8 mouse cellular contexts compared by ENCODE assay signal in genomic region chr11:30954279-30954725, GRCm38 (mm10). TPM values are rescaled to one million over a fixed set of nuclear protein-coding genes. Genes with fewer than 3 reads are reported as not detected.
DNase-seq lines count a peak whose midpoint lies in the region; ATAC-seq and TF ChIP-seq lines count a peak whose summit lies in the region.

Erlec1 (minus strand) TSS chr11:30954335.

- peak within 1 kb of the TSS; percentile 85 for H3K27ac ChIP-seq in embryonic facial prominence, embryonic 13.5 days
- peak within 1 kb of the TSS; percentile 49 for H3K27ac ChIP-seq in kidney, adult 2 months (ENCODE audit: insufficient read depth, low read depth, low read length)
- peak within 1 kb of the TSS; percentile 83 for H3K27ac ChIP-seq in limb, embryonic 12.5 days
- H3K27ac ChIP-seq in midbrain, embryonic 15.5 days = peak within 1 kb of the TSS; percentile 86
- H3K27ac ChIP-seq in spleen, adult 2 months (ENCODE audit: insufficient read depth, low read length) = peak within 1 kb of the TSS; percentile 89

- no peak for TF ChIP-seq CTCF in kidney, adult 2 months (conservative IDR thresholded peaks at IDR 0.05; ENCODE audit: insufficient read depth, insufficient read length, low read depth, low read length)
- TF ChIP-seq CTCF in spleen, adult 2 months (IDR thresholded peaks at IDR 0.05; ENCODE audit: extremely low read depth, insufficient read depth, insufficient read length, insufficient replicate concordance) = no peak; the same call in 1 of the 2 replicates

- peak; percentile 13 for TF ChIP-seq POLR2A in kidney, adult 2 months (IDR thresholded peaks at IDR 0.05; ENCODE audit: low read depth, low read length)
- TF ChIP-seq POLR2A in spleen, adult 2 months (IDR thresholded peaks at IDR 0.05; ENCODE audit: low read depth, low read length) = peak; percentile 29

- under 1% methylated on average over 40 of the region's 40 CpGs for WGBS in embryonic facial prominence, embryonic 13.5 days
- under 1% methylated on average over 40 of the region's 40 CpGs for WGBS in kidney, adult 2 months
- WGBS in limb, embryonic 12.5 days = 1% methylated on average over 40 of the region's 40 CpGs
- under 1% methylated on average over 40 of the region's 40 CpGs for WGBS in midbrain, embryonic 15.5 days
- under 1% methylated on average over 40 of the region's 40 CpGs for WGBS in spleen, adult 2 months

- H3K9ac ChIP-seq in embryonic facial prominence, embryonic 13.5 days = peak within 1 kb of the TSS; percentile 90
- peak within 1 kb of the TSS; percentile 88 for H3K9ac ChIP-seq in limb, embryonic 12.5 days (replicated peaks)
- H3K9ac ChIP-seq in midbrain, embryonic 15.5 days = peak within 1 kb of the TSS; percentile 80

- peak within 1 kb of the TSS; percentile 73 for H3K4me2 ChIP-seq in embryonic facial prominence, embryonic 13.5 days
- peak within 1 kb of the TSS; percentile 73 for H3K4me2 ChIP-seq in limb, embryonic 12.5 days
- H3K4me2 ChIP-seq in midbrain, embryonic 15.5 days = peak within 1 kb of the TSS; percentile 84

- ATAC-seq in embryonic facial prominence, embryonic 13.5 days (ENCODE audit: insufficient number of reproducible peaks, insufficient read depth, low FRiP score, low TSS enrichment, low read depth) = peak; percentile 96
- ATAC-seq in limb, embryonic 12.5 days (ENCODE audit: insufficient number of reproducible peaks, insufficient read depth, low FRiP score, low TSS enrichment, low read depth) = peak; percentile 97
- ATAC-seq in midbrain, embryonic 15.5 days (replicated peaks) = peak; percentile 100

- peaks cover 38% of the 10 kb centered on the region for H3K36me3 ChIP-seq in embryonic facial prominence, embryonic 13.5 days
- H3K36me3 ChIP-seq in kidney, adult 2 months (ENCODE audit: control insufficient read depth, insufficient read depth, low read length) = peaks cover 5% of the 10 kb centered on the region
- peaks cover 40% of the 10 kb centered on the region for H3K36me3 ChIP-seq in limb, embryonic 12.5 days
- H3K36me3 ChIP-seq in midbrain, embryonic 15.5 days (replicated peaks) = peaks cover 5% of the 10 kb centered on the region; the same call in 1 of the 2 replicates
- peaks cover 6% of the 10 kb centered on the region; the same call in 1 of the 2 replicates for H3K36me3 ChIP-seq in spleen, adult 2 months (ENCODE audit: control insufficient read depth, insufficient read depth, low read length)

- peaks cover 10% of the 10 kb centered on the region for H3K4me1 ChIP-seq in embryonic facial prominence, embryonic 13.5 days
- H3K4me1 ChIP-seq in kidney, adult 2 months (ENCODE audit: control insufficient read depth, insufficient read depth, low read length) = no peaks in the 10 kb centered on the region
- peaks cover 7% of the 10 kb centered on the region; the same call in 1 of the 2 replicates for H3K4me1 ChIP-seq in limb, embryonic 12.5 days (replicated peaks)
- H3K4me1 ChIP-seq in midbrain, embryonic 15.5 days = peaks cover 18% of the 10 kb centered on the region
- peaks cover 2% of the 10 kb centered on the region; the same call in 1 of the 2 replicates for H3K4me1 ChIP-seq in spleen, adult 2 months (ENCODE audit: control insufficient read depth, insufficient read depth, insufficient read length)

- no peaks in the 10 kb centered on the region for H3K27me3 ChIP-seq in embryonic facial prominence, embryonic 13.5 days
- no peaks in the 10 kb centered on the region for H3K27me3 ChIP-seq in kidney, adult 2 months (replicated peaks; ENCODE audit: control insufficient read depth, insufficient read depth, low read length)
- no peaks in the 10 kb centered on the region for H3K27me3 ChIP-seq in limb, embryonic 12.5 days
- H3K27me3 ChIP-seq in midbrain, embryonic 15.5 days (replicated peaks) = no peaks in the 10 kb centered on the region
- H3K27me3 ChIP-seq in spleen, adult 2 months (ENCODE audit: control insufficient read depth, insufficient read depth, low read length) = no peaks in the 10 kb centered on the region

- DNase-seq in 3134 (ENCODE audit: extremely low read depth, insufficient read length, low spot score) = peak; percentile 90
- peak; percentile 91 to 94 for DNase-seq in adrenal gland, postnatal 36 days
- peak; percentile 89 to 92 for DNase-seq in heart, adult 18-20 months
- DNase-seq in kidney, adult 2 months = peak; percentile 91
- peak; percentile 68 to 85 for DNase-seq in spleen, adult 2 months (ENCODE audit: low read depth in 1 of 2, low spot score in 2 of 2)

- H3K4me3 ChIP-seq in embryonic facial prominence, embryonic 13.5 days = peak within 1 kb of the TSS; percentile 82
- H3K4me3 ChIP-seq in kidney, adult 2 months (ENCODE audit: insufficient read depth, low read depth, low read length) = peak within 1 kb of the TSS; percentile 87
- peak within 1 kb of the TSS; percentile 74 for H3K4me3 ChIP-seq in limb, embryonic 12.5 days (replicated peaks)
- H3K4me3 ChIP-seq in midbrain, embryonic 15.5 days = peak within 1 kb of the TSS; percentile 78
- peak within 1 kb of the TSS; percentile 91 for H3K4me3 ChIP-seq in spleen, adult 2 months (ENCODE audit: extremely low read depth, insufficient read depth, insufficient read length)

- H3K9me3 ChIP-seq in embryonic facial prominence, embryonic 13.5 days = peaks cover 15% of the 10 kb centered on the region
- peaks cover 23% of the 10 kb centered on the region; the same call in 1 of the 2 replicates for H3K9me3 ChIP-seq in limb, embryonic 12.5 days
- H3K9me3 ChIP-seq in midbrain, embryonic 15.5 days = peaks cover 4% of the 10 kb centered on the region; the same call in 1 of the 2 replicates

RNA-seq across cellular contexts. Expression of gene Erlec1, which starts in this region (rescaled TPM):
- 10 to 100 TPM; 53.0 to 69.5 TPM for total RNA-seq in adrenal gland, postnatal 36 days (2021)
- polyA plus RNA-seq in embryonic facial prominence, embryonic 13.5 days (2015; fragmentation: Nextera tagmentation; extraction: Ambion mirVana) = 13.4 and 15.2 TPM in 2 replicates
- total RNA-seq in heart, adult 18-20 months (2021) = 10 to 100 TPM; 40.5 to 42.2 TPM
- polyA plus RNA-seq in kidney, adult 2 months (2012; rRNA removed) = 21.1 and 24.6 TPM in 2 replicates
- 10.8 and 10.9 TPM in 2 replicates for polyA plus RNA-seq in limb, embryonic 12.5 days (2016; fragmentation: Nextera tagmentation; extraction: Ambion mirVana)
- polyA plus RNA-seq in midbrain, embryonic 15.5 days (2015; fragmentation: Nextera tagmentation; extraction: Ambion mirVana) = 9.3 and 10.0 TPM in 2 replicates
- 9.8 and 10.0 TPM in 2 replicates for polyA plus RNA-seq in spleen, adult 2 months (2012; rRNA removed)

Comparison
In these comparisons a context has a peak if more than half of its experiments do, and no peak if none do; other contexts are left out.
1. Peak in every context shown above with its lines: DNase-seq, ATAC-seq, H3K4me3 ChIP-seq and H3K27ac ChIP-seq.